Mouse (Mus musculus) heart, embryonic 12.5 days (tissue): Measurements from ENCODE around the gene Kcns1. TPM values are rescaled to one million over a fixed set of nuclear protein-coding genes. Genes with fewer than 3 reads are reported as not detected.
A peak's percentile ranks its signal among the peaks of the same experiment; 100 is the strongest.

ENCODE experiments used
- ATAC-seq: fragments of 200-750 bp; cut with Nextera tagmentation; 2 replicates; pipeline ENCODE4 v1.8.0; 2017; ENCODE audit warnings: moderate TSS enrichment, moderate library complexity; ENCODE audit not compliant: insufficient number of reproducible peaks, low FRiP score
- H3K27ac ChIP-seq: fragments of 300-500 bp; sonication (generic); 2 replicates; pipeline ENCODE4 v1.5.1; 2016; ENCODE audit warnings: mild to moderate bottlenecking, moderate library complexity; ENCODE audit not compliant: poor library complexity, severe bottlenecking
- H3K27me3 ChIP-seq: fragments of 300-500 bp; sonication (generic); replicated peaks from 2 replicates; pipeline ENCODE4 v1.6.1; 2016; ENCODE audit warnings: mild to moderate bottlenecking, moderate library complexity
- H3K36me3 ChIP-seq: fragments of 300-500 bp; sonication (generic); 2 replicates; pipeline ENCODE4 v1.6.1; 2016; ENCODE audit warnings: mild to moderate bottlenecking, moderate library complexity
- H3K4me1 ChIP-seq: fragments of 300-500 bp; sonication (generic); replicated peaks from 2 replicates; pipeline ENCODE4 v1.6.1; 2016; ENCODE audit warnings: mild to moderate bottlenecking
- H3K4me2 ChIP-seq: fragments of 300-500 bp; sonication (generic); 2 replicates; pipeline ENCODE4 v1.6.1; 2016; ENCODE audit warnings: mild to moderate bottlenecking, moderate library complexity
- H3K4me3 ChIP-seq: fragments of 300-500 bp; sonication (generic); 2 replicates; pipeline ENCODE4 v1.5.1; 2016; ENCODE audit warnings: mild to moderate bottlenecking
- H3K9ac ChIP-seq: fragments of 300-500 bp; sonication (generic); 2 replicates; pipeline ENCODE4 v1.6.1; 2016; ENCODE audit warnings: mild to moderate bottlenecking, moderate library complexity
- H3K9me3 ChIP-seq: fragments of 300-500 bp; sonication (generic); replicated peaks from 2 replicates; pipeline ENCODE4 v1.6.1; 2016; ENCODE audit warnings: mild to moderate bottlenecking, moderate library complexity
- WGBS: fragments of 180-500 bp; shearing (Covaris S2); methylation state at CpG from one replicate; pipeline ENCODE4 v1.1.7; 2016; 5-methylcytosine and 5-hydroxymethylcytosine counted together
- polyA plus RNA-seq: library from polyadenylated mRNA; unstranded; fragments of >200 nt; fragmentation: Nextera tagmentation; extraction: Ambion mirVana; gene quantifications from 2 replicates; pipeline ENCODE4 v1.2.1, GENCODE M21; 2016

The Kcns1 gene
- polyA plus RNA-seq, 1 experiment from 2014 or later: 0.18 TPM

DNA sequence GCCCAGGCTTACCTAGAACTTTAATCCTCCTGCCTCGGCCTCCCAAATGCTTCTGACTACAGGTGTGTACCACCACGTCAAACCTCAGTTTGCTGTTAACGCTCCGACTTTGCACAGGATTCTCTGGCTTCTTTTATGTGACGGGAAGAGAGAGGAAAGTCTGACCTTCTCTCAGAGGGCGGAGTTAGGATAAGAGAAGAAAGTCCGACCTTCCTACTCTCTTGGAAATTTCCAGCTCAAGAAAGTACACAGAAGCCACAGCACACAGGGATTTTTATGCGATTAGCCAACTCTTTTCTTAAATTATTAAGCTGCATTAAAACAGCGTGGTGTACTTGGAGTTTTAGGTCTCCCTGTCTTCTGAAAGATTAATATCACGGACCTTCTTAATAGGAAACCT, 26.4 kb downstream of the Kcns1 start:
- 66% methylated on average over 10 of the region's 10 CpGs for WGBS
- no peak overlapping the region for H3K9ac ChIP-seq
- no peak for ATAC-seq
- no peak overlapping the region for H3K4me2 ChIP-seq
- no peak overlapping the region for H3K27ac ChIP-seq
- H3K4me3 ChIP-seq: no peak overlapping the region
- no peaks in the 10 kb centered on the region for H3K9me3 ChIP-seq
- H3K27me3 ChIP-seq: no peaks in the 10 kb centered on the region
- peaks cover 52% of the 10 kb centered on the region for H3K4me1 ChIP-seq
- no peaks in the 10 kb centered on the region; the same call in 1 of the 2 replicates for H3K36me3 ChIP-seq

DNA sequence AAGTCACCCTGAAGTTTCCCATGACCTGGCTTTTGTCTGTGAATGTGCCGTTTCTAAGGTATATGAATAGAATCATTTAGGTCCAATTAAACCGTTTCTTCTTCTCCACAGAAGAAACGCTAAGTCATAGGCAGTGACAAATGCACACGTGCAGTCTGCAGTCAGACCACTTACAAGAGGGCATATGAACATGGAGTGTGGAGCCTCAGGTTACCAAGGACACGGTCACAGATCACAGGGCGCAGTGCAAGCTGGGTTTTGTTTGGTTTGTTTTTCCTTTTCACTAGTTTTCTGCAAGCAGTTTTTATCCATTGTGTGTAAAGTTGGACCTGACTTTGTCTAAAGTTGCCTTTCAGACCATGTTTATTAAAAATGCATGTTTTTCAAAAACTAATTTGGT, 26.9 kb downstream of the Kcns1 start:
- Histone ChIP-seq H3K4me2 (no peak overlapping the region), H3K4me1 (peaks cover 47% of the 10 kb centered on the region), H3K27ac (no peak overlapping the region), H3K9me3 (no peaks in the 10 kb centered on the region), H3K36me3 (no peaks in the 10 kb centered on the region; the same call in 1 of the 2 replicates), H3K9ac (no peak overlapping the region), H3K27me3 (no peaks in the 10 kb centered on the region), H3K4me3 (no peak overlapping the region)
- no peak for ATAC-seq
- WGBS: 85% methylated on average over 6 of the region's 6 CpGs

DNA sequence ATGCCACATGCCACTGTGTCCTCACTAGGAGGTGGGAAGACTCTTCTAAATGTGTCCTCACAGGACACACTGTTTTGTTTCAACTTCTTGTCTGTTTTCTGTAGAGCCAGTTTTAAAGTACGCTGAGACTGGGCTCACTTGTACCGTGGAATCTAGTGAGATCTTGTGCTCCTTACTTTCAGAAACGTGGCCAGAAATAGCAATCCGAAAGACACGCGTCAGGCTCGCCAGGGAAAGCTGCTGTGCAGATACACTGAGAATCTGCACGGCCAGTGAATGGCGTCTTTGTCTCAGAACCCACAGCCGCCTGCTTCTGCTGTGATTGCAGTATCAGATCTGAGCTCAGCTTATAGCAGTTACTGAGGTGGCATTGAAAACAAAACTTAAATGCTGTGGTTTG, 28.9 kb downstream of the Kcns1 start:
- no peaks in the 10 kb centered on the region for H3K9me3 ChIP-seq
- peak overlapping the region; percentile 89 for H3K27ac ChIP-seq
- H3K4me3 ChIP-seq: no peak overlapping the region
- WGBS: 19% methylated on average over 10 of the region's 10 CpGs
- no peaks in the 10 kb centered on the region for H3K27me3 ChIP-seq
- H3K36me3 ChIP-seq: no peaks in the 10 kb centered on the region; the same call in 1 of the 2 replicates
- ATAC-seq: no peak
- H3K4me2 ChIP-seq: peak overlapping the region; percentile 51
- H3K4me1 ChIP-seq: peaks cover 59% of the 10 kb centered on the region
- peak overlapping the region; percentile 33; the same call in 1 of the 2 replicates for H3K9ac ChIP-seq

DNA sequence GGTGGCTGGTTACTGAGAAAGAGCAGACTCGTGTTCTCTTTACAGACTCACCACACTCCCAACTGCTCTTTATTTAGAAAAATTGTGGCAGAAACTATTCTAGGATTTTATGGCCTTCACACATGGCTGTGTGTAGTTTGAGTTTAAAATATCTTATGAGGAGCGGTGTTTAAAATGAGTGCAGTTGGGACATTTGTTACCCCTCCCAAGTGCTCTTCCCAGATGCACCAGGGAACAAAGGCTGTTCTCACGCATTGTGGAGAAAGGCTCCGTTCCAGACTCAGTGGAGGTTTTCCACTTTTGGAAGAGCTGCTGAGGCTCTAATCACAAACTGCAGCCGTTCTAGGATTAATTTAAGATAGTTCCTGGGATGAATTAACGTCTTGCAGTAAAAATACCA, 33.2 kb downstream of the Kcns1 start:
- Histone ChIP-seq H3K4me1 (peaks cover 59% of the 10 kb centered on the region), H3K36me3 (peaks cover 8% of the 10 kb centered on the region), H3K9ac (0 out of 2 replicates have a peak overlapping the region, but pooled peaks have one; percentile 33), H3K4me2 (no peak overlapping the region), H3K9me3 (no peaks in the 10 kb centered on the region), H3K27ac (no peak overlapping the region), H3K4me3 (no peak overlapping the region), H3K27me3 (no peaks in the 10 kb centered on the region)
- ATAC-seq: no peak
- WGBS: 49% methylated on average over 6 of the region's 6 CpGs

DNA sequence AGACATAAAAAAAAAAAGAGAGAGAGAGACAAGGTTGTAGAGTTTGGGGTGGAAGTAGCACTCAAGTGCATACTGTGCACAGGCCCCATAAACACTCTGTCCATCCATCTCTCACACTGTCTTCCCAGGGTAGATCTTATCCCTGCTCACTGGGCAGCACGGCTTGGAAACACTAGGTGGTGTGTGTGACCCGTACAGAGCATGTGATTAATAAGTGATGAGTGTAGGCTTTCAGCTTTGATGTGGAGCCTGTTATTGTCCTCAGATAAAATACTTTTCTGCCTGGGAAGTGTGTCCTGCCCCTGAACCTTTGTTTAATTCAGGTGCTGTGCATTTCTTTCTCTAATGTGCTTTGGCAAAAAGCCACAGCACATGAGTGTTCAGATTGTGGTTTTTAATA, 34.5 kb downstream of the Kcns1 start:
- H3K4me2 ChIP-seq: no peak overlapping the region
- H3K27me3 ChIP-seq: no peaks in the 10 kb centered on the region
- H3K9me3 ChIP-seq: no peaks in the 10 kb centered on the region
- H3K27ac ChIP-seq: peak overlapping the region; percentile 18; the same call in 1 of the 2 replicates
- H3K4me3 ChIP-seq: no peak overlapping the region
- H3K4me1 ChIP-seq: peaks cover 46% of the 10 kb centered on the region
- peaks cover 8% of the 10 kb centered on the region for H3K36me3 ChIP-seq
- H3K9ac ChIP-seq: no peak overlapping the region
- 26% methylated on average over 2 of the region's 2 CpGs for WGBS
- ATAC-seq: no peak

DNA sequence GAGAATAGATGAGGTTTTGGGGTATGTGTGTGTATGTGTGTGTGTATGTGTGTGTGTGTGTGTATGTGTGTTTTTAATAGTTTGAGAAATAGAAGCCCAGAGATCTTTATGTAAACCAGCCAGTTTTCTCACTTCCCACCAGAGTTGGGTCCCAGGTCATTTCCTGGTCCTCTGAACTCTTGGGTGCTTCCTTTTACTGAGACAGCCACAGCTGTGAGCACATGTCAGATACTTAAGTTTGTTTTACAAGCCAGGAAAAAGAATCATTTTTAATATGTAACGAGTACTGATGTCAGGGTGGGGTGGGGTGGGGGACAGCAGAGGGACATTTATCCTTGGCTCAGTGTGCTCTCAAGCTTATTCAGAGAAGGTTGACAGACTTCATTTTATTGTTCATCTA, 35.5 kb downstream of the Kcns1 start:
- Histone ChIP-seq H3K27ac (no peak overlapping the region), H3K9me3 (no peaks in the 10 kb centered on the region), H3K9ac (no peak overlapping the region), H3K27me3 (no peaks in the 10 kb centered on the region), H3K36me3 (peaks cover 8% of the 10 kb centered on the region), H3K4me3 (no peak overlapping the region), H3K4me2 (no peak overlapping the region), H3K4me1 (peaks cover 40% of the 10 kb centered on the region)
- 80% methylated on average over 1 of the region's 1 CpGs for WGBS
- ATAC-seq: no peak

DNA sequence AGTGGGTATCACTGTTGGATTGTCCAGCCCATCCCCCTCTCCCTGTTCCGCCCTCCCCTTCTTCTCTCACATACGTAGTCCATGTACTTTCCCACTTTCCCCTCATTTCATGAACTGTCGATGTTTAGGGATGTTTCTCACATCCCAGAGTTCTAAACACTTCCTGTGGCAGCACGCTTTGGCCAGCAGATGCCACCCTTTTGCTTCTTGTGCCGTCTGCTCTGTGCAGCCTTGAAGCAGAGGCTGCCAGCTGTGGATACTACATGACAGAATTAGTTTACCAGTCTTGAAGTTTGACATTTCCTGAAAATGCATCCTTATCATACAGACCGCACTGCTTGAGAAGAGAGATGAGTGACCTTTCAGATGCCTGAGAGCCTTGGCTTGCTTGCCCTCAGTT, 36.4 kb downstream of the Kcns1 start:
- no peaks in the 10 kb centered on the region for H3K9me3 ChIP-seq
- H3K4me3 ChIP-seq: no peak overlapping the region
- WGBS: 54% methylated on average over 6 of the region's 6 CpGs
- H3K27me3 ChIP-seq: no peaks in the 10 kb centered on the region
- 0 out of 2 replicates have a peak, but pooled peaks have one; percentile 4 for ATAC-seq
- no peak overlapping the region for H3K4me2 ChIP-seq
- H3K36me3 ChIP-seq: peaks cover 8% of the 10 kb centered on the region
- H3K4me1 ChIP-seq: peaks cover 33% of the 10 kb centered on the region
- H3K27ac ChIP-seq: no peak overlapping the region
- H3K9ac ChIP-seq: no peak overlapping the region

DNA sequence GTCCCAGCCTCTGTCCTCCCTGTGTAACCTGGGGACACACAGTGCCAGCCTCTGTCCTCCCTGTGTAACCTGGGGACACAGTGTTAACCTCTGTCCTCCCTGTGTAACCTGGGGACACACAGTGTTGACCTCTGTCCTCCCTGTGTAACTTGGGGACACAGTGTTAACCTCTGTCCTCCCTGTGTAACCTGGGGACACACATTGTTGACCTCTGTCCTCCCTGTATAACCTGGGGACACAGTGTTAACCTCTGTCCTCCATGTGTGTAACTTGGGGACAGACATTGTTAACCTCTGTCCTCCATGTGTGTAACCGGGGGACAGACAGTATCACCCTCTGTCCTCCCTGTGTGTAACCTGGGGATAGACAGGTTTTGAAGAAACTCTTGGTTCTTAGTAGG, 39.3 kb downstream of the Kcns1 start:
- H3K4me1 ChIP-seq: peaks cover 14% of the 10 kb centered on the region
- no peaks in the 10 kb centered on the region for H3K27me3 ChIP-seq
- no peak for ATAC-seq
- H3K4me2 ChIP-seq: no peak overlapping the region
- H3K9me3 ChIP-seq: no peaks in the 10 kb centered on the region
- H3K4me3 ChIP-seq: no peak overlapping the region
- 0 out of 2 replicates have a peak overlapping the region, but pooled peaks have one; percentile 6 for H3K9ac ChIP-seq
- peaks cover 12% of the 10 kb centered on the region for H3K36me3 ChIP-seq
- WGBS: 87% methylated on average over 1 of the region's 1 CpGs
- H3K27ac ChIP-seq: no peak overlapping the region

DNA sequence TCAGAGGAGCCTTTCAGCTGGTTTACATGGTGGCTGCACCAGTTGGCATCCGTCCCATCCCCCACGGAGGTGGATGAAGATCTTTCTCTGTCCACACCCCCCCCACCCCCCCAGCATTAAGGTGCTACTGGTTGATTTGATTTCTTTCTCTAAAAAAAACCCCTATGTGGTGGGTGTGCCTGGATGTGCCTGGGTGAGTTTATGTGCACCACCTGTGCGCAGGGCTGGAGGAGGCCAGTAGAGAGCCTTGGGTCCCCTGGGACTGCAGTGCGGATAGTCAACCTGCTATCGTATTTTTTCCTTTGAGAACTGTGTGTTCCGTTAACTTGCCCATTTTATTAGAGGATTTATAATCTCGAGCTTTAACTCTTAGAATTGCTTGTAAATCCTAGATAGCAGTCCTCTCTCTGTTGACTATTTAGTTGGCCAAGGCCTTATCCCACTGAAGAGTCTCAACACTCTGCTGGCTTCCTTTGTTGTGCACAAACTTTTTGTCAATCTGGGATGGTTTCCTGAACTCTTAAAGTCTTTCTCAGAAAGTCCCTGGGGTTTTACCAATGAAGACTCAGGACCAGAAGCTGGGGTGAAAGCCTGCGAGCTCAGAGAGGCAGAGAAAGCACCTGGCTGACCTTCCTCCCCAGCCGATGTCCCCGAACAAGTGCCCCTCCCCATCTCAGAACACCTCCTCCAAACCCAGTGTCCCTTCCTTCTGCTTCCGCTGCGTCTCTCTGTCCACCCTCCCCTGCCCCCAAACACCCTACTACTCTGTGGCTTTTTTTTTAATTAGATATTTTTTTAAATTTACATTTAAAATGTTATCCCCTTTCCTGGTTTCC, 42.1 kb downstream of the Kcns1 start:
- Histone ChIP-seq H3K4me3 (no peak overlapping the region), H3K9me3 (no peaks in the 10 kb centered on the region), H3K27me3 (no peaks in the 10 kb centered on the region), H3K36me3 (peaks cover 15% of the 10 kb centered on the region; the same call in 1 of the 2 replicates), H3K4me2 (no peak overlapping the region), H3K9ac (no peak overlapping the region), H3K4me1 (no peaks in the 10 kb centered on the region), H3K27ac (no peak overlapping the region)
- WGBS: 90% methylated on average over 12 of the region's 12 CpGs
- ATAC-seq: no peak

DNA sequence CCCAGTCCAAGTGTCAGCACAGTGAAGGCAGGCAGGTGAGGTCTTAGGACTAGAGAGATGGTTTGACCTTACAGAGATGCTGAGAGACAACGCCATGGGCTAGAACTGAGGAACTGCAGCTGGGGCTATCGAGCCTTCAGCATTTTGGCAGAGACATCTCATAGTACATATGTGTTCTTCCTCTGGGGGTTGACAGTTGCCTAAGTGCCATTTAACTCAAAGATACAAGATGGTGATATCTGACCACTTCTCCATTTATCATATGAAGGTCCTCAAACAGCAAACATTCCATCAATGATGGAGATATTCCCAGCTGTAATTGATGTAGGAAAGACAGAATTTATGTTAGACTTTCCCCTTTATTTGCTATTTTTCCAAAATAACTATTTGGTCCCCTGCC, 43.6 kb downstream of the Kcns1 start:
- no peaks in the 10 kb centered on the region for H3K4me1 ChIP-seq
- 92% methylated on average over 2 of the region's 2 CpGs for WGBS
- no peak overlapping the region for H3K27ac ChIP-seq
- no peak overlapping the region for H3K9ac ChIP-seq
- no peak overlapping the region for H3K4me2 ChIP-seq
- H3K27me3 ChIP-seq: no peaks in the 10 kb centered on the region
- H3K9me3 ChIP-seq: no peaks in the 10 kb centered on the region
- H3K4me3 ChIP-seq: no peak overlapping the region
- no peak for ATAC-seq
- H3K36me3 ChIP-seq: peaks cover 19% of the 10 kb centered on the region; the same call in 1 of the 2 replicates

DNA sequence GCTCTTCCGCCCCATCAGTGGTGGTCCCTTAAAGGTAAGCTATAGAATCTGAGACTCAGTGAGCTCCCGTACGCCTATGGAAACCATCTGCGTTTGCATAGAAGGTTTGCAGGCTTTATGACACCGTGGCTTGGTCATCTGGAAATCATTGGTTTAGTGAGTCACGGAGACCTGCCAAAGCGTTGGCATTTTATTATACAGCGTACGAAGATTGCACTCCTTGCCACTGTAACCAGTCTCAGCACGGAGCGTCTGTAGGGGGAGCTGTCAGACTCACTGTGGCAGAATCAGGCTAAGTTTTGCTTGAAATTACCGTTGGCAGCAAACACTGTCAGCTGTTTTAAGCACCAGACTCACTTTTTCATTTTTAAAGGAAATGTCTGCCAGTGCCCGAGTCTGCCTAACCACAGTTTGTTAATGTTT, 44.4 kb downstream of the Kcns1 start:
- Histone ChIP-seq H3K36me3 (peaks cover 19% of the 10 kb centered on the region; the same call in 1 of the 2 replicates), H3K9me3 (no peaks in the 10 kb centered on the region), H3K27ac (no peak overlapping the region), H3K4me3 (no peak overlapping the region), H3K4me2 (no peak overlapping the region), H3K9ac (no peak overlapping the region), H3K27me3 (no peaks in the 10 kb centered on the region), H3K4me1 (no peaks in the 10 kb centered on the region)
- no peak for ATAC-seq
- WGBS: 85% methylated on average over 13 of the region's 13 CpGs
